Mouse (Mus musculus) lung, adult 2 months (tissue): Measurements from ENCODE around the gene Sdk1.
"Not testable (repeated sequence)": the region's sequence is repeated elsewhere in the genome, so short reads cannot be mapped to it uniquely, and the experiment has no call there.

Experiments
- CTCF ChIP-seq: fragments of 200-500 bp; IDR thresholded peaks from 2 replicates; pipeline ENCODE4 v1.5.1; 2011; ENCODE audit warnings: mild to moderate bottlenecking, low read length, control low read depth; ENCODE audit not compliant: insufficient read depth
- POLR2A ChIP-seq: fragments of 200-500 bp; IDR thresholded peaks from 2 replicates; pipeline ENCODE4 v1.6.1; 2011; ENCODE audit warnings: low read depth, mild to moderate bottlenecking, control low read depth, low read length, borderline replicate concordance; ENCODE audit errors: extremely low read depth

DNA sequence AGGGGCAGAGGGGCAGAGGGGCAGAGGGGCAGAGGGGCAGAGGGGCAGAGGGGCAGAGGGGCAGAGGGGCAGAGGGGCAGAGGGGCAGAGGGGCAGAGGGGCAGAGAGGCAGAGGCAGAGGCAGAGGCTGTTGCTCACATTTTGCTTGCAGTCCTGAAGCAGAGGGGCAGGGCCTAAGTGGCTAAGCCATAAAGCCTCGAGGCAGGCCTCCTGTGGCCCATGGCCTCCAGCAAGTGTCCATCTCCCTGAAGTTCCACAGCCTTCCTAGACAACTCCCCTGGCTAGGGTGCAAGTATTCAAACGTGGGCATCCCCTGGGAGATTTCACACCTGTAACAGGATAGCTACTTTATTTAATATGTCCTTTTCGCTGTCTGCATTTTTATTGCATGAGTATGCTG is 395.8 kb downstream of the Sdk1 start:
- not testable (repeated sequence) for TF ChIP-seq CTCF, POLR2A
